Mouse (Mus musculus) lung, embryonic 14.5 days (tissue): ENCODE measurements around the gene Jund. TPM values are rescaled to one million over a fixed set of nuclear protein-coding genes. Genes with fewer than 3 reads are reported as not detected.
A peak's percentile ranks its signal among the peaks of the same experiment; 100 is the strongest.

Experiments used
- ATAC-seq: fragments of 200-750 bp; cut with Nextera tagmentation; 2 replicates; pipeline ENCODE4 v1.8.0; 2017; ENCODE audit warnings: mild to moderate bottlenecking, moderate TSS enrichment, moderate library complexity; ENCODE audit not compliant: insufficient read depth
- DNase-seq: peaks from one replicate; pipeline ENCODE4 v3.0.0-alpha.2; 2015
- H3K27ac ChIP-seq: fragments of 300-500 bp; sonication (generic); 2 replicates; pipeline ENCODE4 v1.5.1; 2014; ENCODE audit warnings: low read depth, mild to moderate bottlenecking, moderate library complexity
- H3K27me3 ChIP-seq: fragments of 300-500 bp; sonication (generic); 2 replicates; pipeline ENCODE4 v1.6.1; 2014; ENCODE audit warnings: low read length, control low read depth; ENCODE audit not compliant: insufficient read depth
- H3K36me3 ChIP-seq: fragments of 300-500 bp; sonication (generic); 2 replicates; pipeline ENCODE4 v1.6.1; 2014; ENCODE audit warnings: control low read depth; ENCODE audit not compliant: insufficient read depth
- H3K4me1 ChIP-seq: fragments of 300-500 bp; sonication (generic); 2 replicates; pipeline ENCODE4 v1.6.1; 2014; ENCODE audit warnings: antibody characterized with exemption, control low read depth; ENCODE audit not compliant: insufficient read depth
- H3K4me2 ChIP-seq: fragments of 300-500 bp; sonication (generic); 2 replicates; pipeline ENCODE4 v1.6.1; 2014; ENCODE audit warnings: mild to moderate bottlenecking
- H3K4me3 ChIP-seq: fragments of 300-500 bp; sonication (generic); 2 replicates; pipeline ENCODE4 v1.5.1; 2014; ENCODE audit warnings: low read depth, low read length
- H3K9ac ChIP-seq: fragments of 300-500 bp; sonication (generic); 2 replicates; pipeline ENCODE4 v1.6.1; 2014
- H3K9me3 ChIP-seq: fragments of 300-500 bp; sonication (generic); 2 replicates; pipeline ENCODE4 v1.6.1; 2016; ENCODE audit warnings: low read depth, low read length, control low read depth
- CTCF ChIP-seq: IDR thresholded peaks from 2 replicates; pipeline ENCODE4 v1.5.1; 2016; ENCODE audit warnings: antibody characterized with exemption, low read depth
- WGBS: fragments of 180-500 bp; shearing (Covaris S2); extraction: QIAGEN DNeasy Blood & Tissue Kit; methylation state at CpG from one replicate; pipeline ENCODE4 v1.1.7; 2014; 5-methylcytosine and 5-hydroxymethylcytosine counted together
- polyA plus RNA-seq: library from polyadenylated mRNA; unstranded; fragments of >200 nt; fragmentation: Nextera tagmentation; extraction: Ambion mirVana; gene quantifications from 2 replicates; pipeline ENCODE4 v1.2.1, GENCODE M21; 2014

The Jund gene
- 70.1 and 72.9 TPM in 2 replicates for polyA plus RNA-seq

- Histone ChIP-seq H3K9ac (peak within 1 kb of the TSS; percentile 99), H3K4me1 (peaks cover 23% of the 10 kb centered on the region), H3K4me2 (peak within 1 kb of the TSS; percentile 73), H3K27ac (peak within 1 kb of the TSS; percentile 99), H3K36me3 (peaks cover 16% of the 10 kb centered on the region; the same call in 1 of the 2 replicates), H3K4me3 (peak within 1 kb of the TSS; percentile 97), H3K27me3 (no peaks in the 10 kb centered on the region), H3K9me3 (no peaks in the 10 kb centered on the region)
- DNase-seq: peak; percentile 100
- peak; percentile 28; the same call in 1 of the 2 replicates for TF ChIP-seq CTCF
- under 1% methylated on average over 69 of the region's 69 CpGs for WGBS
- peak; percentile 84 for ATAC-seq
Measured at GRCm38 (mm10) chr8:70698310-70699109, at the start of gene Jund. Jund (plus strand) TSS chr8:70698949.

GRCm38 (mm10) chr8:70649324-70649723 is 49.4 kb upstream of the Jund start:
- peak; percentile 96 for DNase-seq
- peaks cover 35% of the 10 kb centered on the region; the same call in 1 of the 2 replicates for H3K36me3 ChIP-seq
- ATAC-seq: peak; percentile 80
- H3K4me3 ChIP-seq: no peak overlapping the region
- H3K9ac ChIP-seq: 0 out of 2 replicates have a peak overlapping the region, but pooled peaks have one; percentile 7
- no peak overlapping the region for H3K4me2 ChIP-seq
- no peak for TF ChIP-seq CTCF
- H3K27me3 ChIP-seq: no peaks in the 10 kb centered on the region
- peaks cover 19% of the 10 kb centered on the region for H3K4me1 ChIP-seq
- WGBS: 29% methylated on average over 4 of the region's 4 CpGs
- no peaks in the 10 kb centered on the region for H3K9me3 ChIP-seq
- H3K27ac ChIP-seq: peak overlapping the region; percentile 76

- Histone ChIP-seq H3K9ac (no peak overlapping the region), H3K36me3 (peaks cover 44% of the 10 kb centered on the region; the same call in 1 of the 2 replicates), H3K9me3 (no peaks in the 10 kb centered on the region), H3K27ac (no peak overlapping the region), H3K27me3 (no peaks in the 10 kb centered on the region), H3K4me2 (no peak overlapping the region), H3K4me1 (peaks cover 19% of the 10 kb centered on the region), H3K4me3 (no peak overlapping the region)
- 0 out of 2 replicates have a peak, but pooled peaks have one; percentile 7 for TF ChIP-seq CTCF
- WGBS: 89% methylated on average over 17 of the region's 17 CpGs
- ATAC-seq (no peak), DNase-seq (no peak)
Measured at GRCm38 (mm10) chr8:70650351-70650750, 48.4 kb upstream of the Jund start.

GRCm38 (mm10) chr8:70653226-70653625 is 45.5 kb upstream of the Jund start:
- Histone ChIP-seq H3K27me3 (no peaks in the 10 kb centered on the region), H3K4me3 (no peak overlapping the region), H3K36me3 (peaks cover 56% of the 10 kb centered on the region), H3K9ac (no peak overlapping the region), H3K4me2 (no peak overlapping the region), H3K4me1 (peaks cover 12% of the 10 kb centered on the region), H3K9me3 (no peaks in the 10 kb centered on the region), H3K27ac (no peak overlapping the region)
- TF ChIP-seq CTCF: peak; percentile 74
- no peak for ATAC-seq
- WGBS: 58% methylated on average over 2 of the region's 2 CpGs
- peak; percentile 53 for DNase-seq

- Histone ChIP-seq H3K27ac (no peak overlapping the region), H3K4me1 (peaks cover 15% of the 10 kb centered on the region), H3K9ac (no peak overlapping the region), H3K36me3 (peaks cover 56% of the 10 kb centered on the region), H3K4me3 (no peak overlapping the region), H3K9me3 (no peaks in the 10 kb centered on the region), H3K27me3 (no peaks in the 10 kb centered on the region), H3K4me2 (no peak overlapping the region)
- 66% methylated on average over 1 of the region's 1 CpGs for WGBS
- ATAC-seq (no peak), DNase-seq (no peak)
- no peak for TF ChIP-seq CTCF
Measured at GRCm38 (mm10) chr8:70654121-70654520, 44.6 kb upstream of the Jund start.

- no peak for TF ChIP-seq CTCF
- Histone ChIP-seq H3K4me3 (no peak overlapping the region), H3K4me2 (no peak overlapping the region), H3K9ac (no peak overlapping the region), H3K36me3 (peaks cover 50% of the 10 kb centered on the region), H3K27ac (no peak overlapping the region), H3K9me3 (no peaks in the 10 kb centered on the region), H3K4me1 (peaks cover 9% of the 10 kb centered on the region), H3K27me3 (no peaks in the 10 kb centered on the region)
- no peak for ATAC-seq
- DNase-seq: no peak
- 58% methylated on average over 2 of the region's 2 CpGs for WGBS
Measured at GRCm38 (mm10) chr8:70655469-70655868, 43.3 kb upstream of the Jund start.

- Histone ChIP-seq H3K9ac (no peak overlapping the region), H3K27ac (no peak overlapping the region), H3K36me3 (peaks cover 42% of the 10 kb centered on the region), H3K4me1 (peaks cover 9% of the 10 kb centered on the region), H3K9me3 (no peaks in the 10 kb centered on the region), H3K27me3 (no peaks in the 10 kb centered on the region), H3K4me3 (no peak overlapping the region), H3K4me2 (no peak overlapping the region)
- no peak for TF ChIP-seq CTCF
- no peak for ATAC-seq
- WGBS: 75% methylated on average over 13 of the region's 13 CpGs
- DNase-seq: no peak
Measured at GRCm38 (mm10) chr8:70656193-70656790, 42.5 kb upstream of the Jund start.
